Mouse (Mus musculus) urinary bladder, postnatal 4 days (tissue): Measurements from ENCODE around the gene Zfp60.

ENCODE experiments used
- DNase-seq, 2 experiments: peaks; one replicate each; pipeline ENCODE4 v3.0.0; 2021 to 2022; ENCODE audit warnings: low spot score in 2 of 2

Gene Zfp60

GRCm38 (mm10) chr7:27731281-27731883, at the start of gene Zfp60:
Gene Zfp60, plus strand, starts transcription at chr7:27731389.
- peak; percentile 76 to 85 for DNase-seq

GRCm38 (mm10) chr7:27683218-27683617, 48.0 kb upstream of the Zfp60 start:
- no peak for DNase-seq

- no peak for DNase-seq
Observed at GRCm38 (mm10) chr7:27685220-27685619, 46.0 kb upstream of the Zfp60 start.

- DNase-seq, result no peak
Observed at GRCm38 (mm10) chr7:27685681-27686080, 45.5 kb upstream of the Zfp60 start.

- DNase-seq, result no peak
Observed at GRCm38 (mm10) chr7:27687043-27687442, 44.1 kb upstream of the Zfp60 start.

GRCm38 (mm10) chr7:27687836-27688235, 43.4 kb upstream of the Zfp60 start:
- no peak for DNase-seq

GRCm38 (mm10) chr7:27688246-27688788, 42.9 kb upstream of the Zfp60 start:
- no peak for DNase-seq

- peak; percentile 89 to 90 for DNase-seq
Observed at GRCm38 (mm10) chr7:27688815-27689612, 42.2 kb upstream of the Zfp60 start, which contains the start of gene Zfp607b. Gene Zfp607b, plus strand, starts transcription at chr7:27689340.

GRCm38 (mm10) chr7:27691076-27691475, 40.1 kb upstream of the Zfp60 start:
- DNase-seq, result no peak

- no peak for DNase-seq
Observed at GRCm38 (mm10) chr7:27696711-27697110, 34.5 kb upstream of the Zfp60 start.

- DNase-seq, result no peak
Observed at GRCm38 (mm10) chr7:27710402-27710801, 20.8 kb upstream of the Zfp60 start.

- DNase-seq, result no peak
Observed at GRCm38 (mm10) chr7:27721951-27722350, 9.2 kb upstream of the Zfp60 start.

- DNase-seq, result no peak
Observed at GRCm38 (mm10) chr7:27725566-27726538, 5.3 kb upstream of the Zfp60 start.

GRCm38 (mm10) chr7:27727471-27727870, 3.7 kb upstream of the Zfp60 start:
- no peak for DNase-seq

- no peak for DNase-seq
Observed at GRCm38 (mm10) chr7:27731946-27732345, 757 bp downstream of the Zfp60 start.

GRCm38 (mm10) chr7:27732508-27732907, 1.3 kb downstream of the Zfp60 start:
- DNase-seq, result no peak

- DNase-seq, result no peak
Observed at GRCm38 (mm10) chr7:27735457-27735856, 4.3 kb downstream of the Zfp60 start.

GRCm38 (mm10) chr7:27756351-27757047, 25.3 kb downstream of the Zfp60 start:
- no peak for DNase-seq

GRCm38 (mm10) chr7:27757048-27757375, 25.8 kb downstream of the Zfp60 start:
- no peak for DNase-seq

GRCm38 (mm10) chr7:27765176-27765886, 34.1 kb downstream of the Zfp60 start:
- no peak for DNase-seq

- DNase-seq, result no peak
Observed at GRCm38 (mm10) chr7:27789306-27789705, 58.1 kb downstream of the Zfp60 start.
